Mouse (Mus musculus) thymus, adult 18-20 months (tissue): ENCODE data around the gene Nptxr.
"Not testable (repeated sequence)": the region's sequence is repeated elsewhere in the genome, so short reads cannot be mapped to it uniquely, and the experiment has no call there.

Experiments
- DNase-seq, 2 experiments: peaks; one replicate each; pipeline ENCODE4 v3.0.0; 2022; ENCODE audit warnings: mixed read lengths in 2 of 2

Gene Nptxr

DNA sequence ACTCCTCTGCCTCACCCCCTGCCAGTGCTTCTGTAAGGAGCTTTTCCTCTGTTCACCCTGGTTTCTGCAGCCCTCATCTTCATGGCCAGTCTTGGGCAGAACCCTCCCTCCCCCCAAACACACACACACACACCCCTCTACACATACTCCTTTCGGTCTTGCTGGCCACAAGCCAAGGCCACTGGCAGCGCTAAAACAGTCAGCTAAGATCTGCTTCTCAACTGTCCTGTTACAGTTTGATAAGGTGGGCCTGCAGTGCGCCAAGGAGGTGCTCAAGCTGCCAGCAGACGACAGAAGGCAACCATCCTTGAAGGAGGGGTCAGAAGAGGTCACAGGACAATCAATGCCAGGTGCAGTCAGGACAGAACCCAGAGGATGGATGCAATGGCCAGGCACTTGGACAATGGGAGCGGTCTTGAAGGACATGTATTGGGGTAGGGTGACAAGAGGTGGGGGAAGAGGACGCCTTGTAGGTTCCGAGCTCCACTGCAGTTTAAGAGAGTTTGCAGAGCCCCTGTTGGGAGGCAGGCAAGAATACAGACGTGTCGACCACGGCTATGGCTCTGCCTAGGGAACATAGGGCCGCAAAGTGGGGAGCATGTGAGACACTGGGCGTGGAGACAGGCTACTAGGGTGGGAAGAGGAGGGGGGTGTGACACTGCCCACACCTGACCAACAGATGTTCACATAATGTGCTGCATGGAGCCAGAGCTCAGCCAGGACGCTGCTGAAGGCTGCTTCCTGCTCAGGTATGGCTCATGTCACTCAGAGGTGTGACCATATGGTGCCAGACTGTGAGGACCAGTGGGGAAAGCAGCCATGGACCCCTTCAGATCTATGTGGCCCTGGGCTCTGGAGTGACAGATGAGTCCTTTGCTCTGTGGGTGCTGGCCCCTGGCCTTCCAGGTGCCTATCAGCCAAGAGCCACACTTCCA is 18.0 kb upstream of the Nptxr start:
- no peak for DNase-seq

DNA sequence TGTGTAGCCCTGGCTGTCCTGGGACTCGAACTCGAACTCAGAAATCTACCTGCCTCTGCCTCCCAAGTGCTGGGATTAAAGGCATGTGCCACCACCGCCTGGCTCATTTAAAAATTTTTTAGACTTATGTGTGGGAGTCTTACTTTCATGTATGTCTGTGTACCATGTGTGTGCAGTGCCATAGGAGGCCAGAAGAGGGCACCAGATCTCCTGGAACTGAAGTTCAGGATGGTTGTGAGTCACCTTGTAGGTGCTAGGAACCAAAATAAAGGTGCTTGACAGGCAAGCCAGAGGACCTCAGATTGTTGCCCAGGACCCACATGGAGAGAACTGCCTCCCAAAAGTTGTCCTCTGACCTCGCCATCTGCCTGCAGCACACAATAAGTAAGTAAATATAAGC is 13.8 kb upstream of the Nptxr start:
- DNase-seq = no peak

DNA sequence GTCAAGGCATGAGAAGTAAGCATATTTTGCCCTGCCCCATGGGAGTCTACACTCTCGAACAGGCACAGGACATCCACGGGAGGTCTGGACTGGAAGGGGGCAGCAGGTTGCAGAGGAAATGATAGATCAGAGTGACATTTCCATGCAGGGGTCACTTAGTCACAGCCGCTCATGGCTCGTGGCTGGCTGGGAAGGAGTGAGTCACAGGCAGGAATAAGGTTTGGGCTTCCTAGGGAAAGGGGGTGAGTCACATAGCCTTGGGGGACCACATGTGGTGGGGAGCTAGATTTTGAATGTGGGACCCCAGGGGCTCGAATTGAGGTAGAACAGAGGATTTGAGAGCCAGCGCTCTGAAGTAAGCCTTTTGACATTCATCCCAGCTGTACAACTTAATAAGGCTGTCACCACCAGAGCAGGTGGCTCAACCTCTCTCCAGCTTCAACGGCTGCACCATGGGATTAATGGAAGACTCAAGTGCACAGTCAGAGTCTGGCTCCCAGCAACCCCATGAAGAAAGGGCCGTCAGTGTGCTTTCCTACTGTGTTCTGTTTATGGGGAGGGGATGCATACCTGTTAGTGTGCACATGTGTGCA is 9.2 kb upstream of the Nptxr start:
- no peak for DNase-seq

DNA sequence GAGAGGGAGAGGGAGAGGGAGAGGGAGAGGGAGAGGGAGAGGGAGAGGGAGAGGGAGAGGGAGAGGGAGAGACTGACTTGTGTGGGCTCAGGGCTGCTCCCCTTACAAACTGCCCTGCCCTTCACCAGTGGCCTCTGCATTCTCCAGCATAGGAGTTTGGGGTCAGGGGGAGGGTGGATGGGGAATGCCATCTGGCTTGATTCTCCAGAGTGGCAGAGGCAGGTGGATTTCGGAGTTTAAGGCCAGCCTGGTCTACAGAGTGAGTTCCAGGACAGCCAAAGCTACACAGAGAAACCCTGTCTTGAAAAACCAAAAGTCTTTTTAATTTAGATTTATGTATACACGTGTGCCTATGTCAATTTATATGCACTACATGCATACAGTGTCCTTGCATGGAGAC is 8.3 kb upstream of the Nptxr start:
- not testable (repeated sequence) for DNase-seq

DNA sequence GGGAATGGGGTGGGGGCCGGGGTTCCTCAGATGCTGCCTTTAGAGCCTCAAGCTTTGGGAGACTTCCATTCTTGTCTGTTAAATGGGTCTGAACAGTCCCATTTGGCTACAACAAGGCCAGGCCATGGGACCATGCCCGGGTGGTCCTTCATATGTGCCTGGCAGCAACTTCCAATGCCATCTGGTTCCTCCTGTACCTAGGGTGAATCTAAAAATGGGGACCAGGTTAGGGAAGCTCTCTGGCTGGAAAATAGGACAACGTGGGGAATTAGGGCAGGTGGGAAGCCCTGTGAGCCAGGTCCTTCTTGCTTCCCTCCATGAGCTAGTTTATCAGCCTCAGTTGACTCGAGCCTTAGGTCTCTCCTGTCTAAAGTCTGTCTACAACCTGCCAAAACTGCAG is 6.4 kb upstream of the Nptxr start:
- no peak for DNase-seq

DNA sequence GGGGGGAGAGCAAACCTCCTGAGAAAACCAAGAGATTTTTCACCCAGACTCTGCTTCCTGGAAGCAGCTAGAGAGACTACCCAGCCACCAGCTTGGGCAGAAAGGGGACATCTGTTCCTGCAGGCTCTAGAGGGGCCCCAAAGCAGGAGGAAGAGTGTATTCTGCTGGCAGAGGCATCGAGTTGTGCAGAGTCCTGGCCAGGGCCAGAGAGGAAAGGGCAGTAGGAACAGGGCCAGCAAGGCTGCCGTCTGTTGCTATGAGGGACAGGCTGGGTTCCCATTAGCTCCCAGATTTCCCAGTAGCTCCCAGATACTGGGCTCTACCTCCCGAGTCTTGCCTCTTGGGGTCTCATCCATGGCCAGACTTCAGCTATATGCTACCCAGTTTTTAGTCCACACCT is 5.5 kb upstream of the Nptxr start:
- DNase-seq = no peak

DNA sequence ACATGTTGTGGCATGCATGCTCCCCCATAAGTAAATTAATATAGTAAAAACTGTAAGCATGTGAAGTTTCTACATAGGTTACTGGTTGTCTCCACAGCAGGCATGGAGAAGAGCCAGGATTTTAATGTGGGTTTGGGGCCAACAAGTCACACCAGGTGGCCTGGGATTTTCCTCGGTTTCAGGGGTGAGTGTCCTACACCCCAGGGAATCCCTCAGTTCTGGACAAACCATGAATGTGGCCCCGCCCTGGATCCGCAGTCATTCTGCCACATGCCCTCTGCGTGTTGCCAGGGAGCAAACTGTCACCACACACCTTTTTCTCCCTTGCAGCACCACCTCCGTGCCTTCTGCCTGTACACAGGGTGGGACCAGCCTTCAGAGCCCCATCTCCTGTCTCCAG is 4.1 kb upstream of the Nptxr start:
- DNase-seq = no peak

DNA sequence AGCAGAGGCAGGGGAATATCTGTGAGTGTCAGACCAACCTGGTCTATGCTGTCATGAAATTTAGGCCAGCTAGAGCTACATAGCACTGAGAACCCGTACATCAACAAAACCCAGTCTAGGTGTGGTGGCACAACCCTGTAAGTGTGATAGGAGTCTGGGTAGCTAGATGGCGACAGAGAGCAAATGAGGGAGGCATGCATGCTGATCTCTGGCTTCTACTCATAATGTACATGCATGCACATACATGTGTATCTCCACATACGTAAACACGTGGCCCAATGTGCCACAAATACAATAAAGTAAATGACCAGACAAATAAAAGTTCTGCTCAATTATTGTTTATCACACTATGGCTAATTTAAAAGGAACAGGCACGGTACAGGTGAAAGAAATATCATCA is 3.5 kb upstream of the Nptxr start:
- DNase-seq = no peak

DNA sequence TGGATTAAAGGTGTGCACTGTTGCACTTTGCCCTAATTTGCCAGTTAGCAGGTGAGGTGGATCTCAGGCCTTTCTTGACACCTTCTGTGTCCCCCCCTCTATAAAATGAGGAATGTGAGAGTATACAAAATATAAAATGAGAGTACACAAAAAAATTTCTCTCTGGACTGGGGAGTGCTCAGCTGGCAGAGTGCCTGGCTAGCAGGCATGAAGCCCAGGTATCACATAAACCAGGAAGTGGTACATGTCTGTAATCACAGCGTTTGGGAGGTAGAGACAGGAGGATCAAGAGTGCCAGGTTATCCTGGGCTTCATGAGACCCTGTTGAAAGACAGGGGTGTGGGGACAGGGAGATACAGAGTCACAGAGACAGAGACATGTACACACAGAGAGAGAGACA is 2.5 kb upstream of the Nptxr start:
- DNase-seq = no peak

DNA sequence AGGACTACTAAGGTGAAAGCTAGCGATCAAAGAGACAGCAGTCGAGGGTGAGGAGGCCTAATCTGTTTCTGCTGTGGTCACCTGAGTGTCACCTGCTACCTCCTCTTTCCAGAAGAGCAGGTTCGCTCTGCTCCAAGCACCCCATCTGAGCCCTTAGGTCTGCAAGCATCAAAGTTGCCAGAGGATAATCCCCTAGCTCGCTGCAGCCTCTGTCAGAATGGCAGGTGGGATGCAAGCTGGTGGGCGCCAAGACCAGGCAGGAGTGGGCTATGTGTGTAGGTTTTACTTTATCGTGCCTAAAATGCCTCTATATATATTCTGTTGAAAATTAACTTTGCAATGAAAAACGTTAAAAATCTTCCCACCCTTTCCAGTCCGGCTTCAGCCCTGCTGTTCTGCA is 680 bp upstream of the Nptxr start:
- no peak for DNase-seq

DNA sequence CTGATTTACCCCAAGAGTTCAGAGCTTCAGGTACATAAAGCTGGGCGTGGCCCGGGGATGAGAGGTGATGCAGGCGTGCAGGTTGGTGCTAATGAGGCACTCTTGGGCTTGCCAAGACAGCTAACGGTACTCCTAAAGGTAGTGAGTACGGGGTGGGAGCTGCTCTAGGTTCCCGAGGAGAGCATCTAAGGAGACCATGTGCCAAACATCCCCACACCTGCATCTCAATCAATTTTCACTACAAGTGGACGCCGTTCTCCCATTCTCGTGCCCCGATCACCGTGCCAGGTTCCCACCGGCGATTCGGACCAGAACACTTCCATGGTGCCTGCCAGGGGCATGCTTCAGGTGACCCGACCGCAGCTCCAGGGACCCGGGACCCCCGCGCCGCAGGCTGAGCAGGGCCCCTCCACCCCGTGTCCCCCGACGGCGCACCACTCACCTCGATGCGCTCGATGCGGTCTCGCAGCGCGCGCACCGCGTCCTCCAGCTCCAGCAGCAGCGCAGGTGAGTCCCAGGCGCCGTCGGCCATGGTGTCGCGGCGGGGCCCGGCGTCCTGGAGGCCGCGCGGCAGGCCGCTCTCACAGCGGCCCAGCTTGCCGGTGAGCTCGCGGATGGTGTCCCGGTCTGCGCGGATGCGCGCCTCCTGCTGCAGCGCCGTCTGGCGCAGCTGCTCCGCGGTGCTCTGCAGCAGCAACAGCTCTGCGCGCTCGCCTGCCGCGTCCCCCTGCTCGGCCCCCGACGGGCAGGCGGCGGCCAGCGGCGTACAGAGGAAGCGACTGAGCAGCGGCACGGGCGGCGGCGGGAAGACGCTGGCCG is 824 bp downstream of the Nptxr start:
- no peak for DNase-seq

DNA sequence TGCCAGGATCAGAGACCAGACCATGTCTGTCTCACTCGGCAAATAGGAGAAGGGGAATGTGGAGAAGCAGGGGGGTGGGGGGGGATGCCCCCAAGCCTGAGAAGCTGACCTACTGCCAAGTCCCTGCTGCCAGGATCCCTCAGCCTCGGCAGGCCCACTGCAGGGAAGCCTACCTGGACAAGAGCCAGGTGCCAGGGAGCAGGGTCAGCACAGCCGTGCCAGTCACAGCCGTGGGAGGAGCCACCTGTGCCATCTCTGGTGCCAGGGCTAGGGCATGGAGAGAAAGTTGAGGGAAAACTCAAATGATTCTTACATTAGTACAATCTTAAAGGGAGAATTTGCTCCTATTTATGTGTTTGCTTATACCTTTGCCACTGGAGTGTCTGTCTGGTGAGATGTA is 2.3 kb downstream of the Nptxr start:
- DNase-seq = no peak

DNA sequence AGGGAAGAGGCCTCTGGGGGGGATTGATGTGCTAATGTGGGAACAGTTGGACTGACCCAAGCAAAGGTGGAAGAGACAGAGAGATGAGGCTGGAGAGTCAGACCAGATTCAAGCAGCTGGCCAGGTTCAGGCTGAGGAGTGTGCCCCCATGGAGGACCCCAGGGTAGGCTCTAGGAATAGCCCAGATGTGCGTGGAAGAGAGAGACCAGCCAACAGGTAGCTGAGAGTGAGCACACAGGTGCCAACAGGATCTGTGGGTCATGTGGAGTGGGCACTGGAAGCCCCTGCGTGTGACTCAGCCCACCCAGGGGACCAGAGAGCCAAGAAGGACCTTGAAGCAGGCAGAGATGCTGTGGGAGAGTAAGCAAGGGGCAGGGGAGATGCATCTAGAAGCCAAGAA is 2.9 kb downstream of the Nptxr start:
- no peak for DNase-seq

DNA sequence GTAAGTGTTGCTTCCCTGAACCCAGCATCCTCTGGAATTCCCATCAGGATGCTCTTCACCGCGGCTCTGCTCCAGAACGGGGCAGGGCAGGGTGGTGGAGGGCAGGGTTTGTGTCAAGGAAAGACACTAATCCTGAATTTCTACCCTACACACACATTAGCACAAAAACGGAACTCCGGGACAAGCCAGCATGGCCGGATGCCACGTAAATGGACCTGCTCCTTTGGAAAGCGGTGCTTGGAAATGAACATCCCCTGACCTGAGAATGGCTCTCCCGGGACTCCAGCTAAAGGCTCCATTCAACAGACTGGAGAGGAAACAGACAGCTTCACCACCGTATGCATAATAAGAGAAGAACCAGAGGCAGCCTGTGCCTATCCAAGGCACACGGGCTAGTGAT is 3.9 kb downstream of the Nptxr start:
- DNase-seq = no peak

DNA sequence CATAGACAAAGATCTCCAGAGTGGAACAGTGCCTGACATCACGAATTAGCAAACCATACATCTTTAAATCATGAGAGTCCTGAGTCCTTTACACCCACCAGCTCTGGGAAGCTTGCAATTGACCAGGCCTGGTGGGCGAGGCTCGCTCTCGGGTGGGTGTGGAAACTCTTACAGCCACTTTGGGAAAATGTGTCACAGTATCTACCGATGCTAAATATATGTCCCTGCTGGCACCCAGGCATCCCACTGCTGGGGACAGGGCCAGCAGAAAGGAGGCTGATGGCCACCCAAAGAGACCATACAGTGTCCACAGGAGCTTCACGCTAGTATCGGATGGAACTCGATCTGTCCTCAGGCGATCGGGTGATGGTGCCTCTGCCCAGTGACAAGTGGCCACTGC is 6.0 kb downstream of the Nptxr start:
- no peak for DNase-seq

DNA sequence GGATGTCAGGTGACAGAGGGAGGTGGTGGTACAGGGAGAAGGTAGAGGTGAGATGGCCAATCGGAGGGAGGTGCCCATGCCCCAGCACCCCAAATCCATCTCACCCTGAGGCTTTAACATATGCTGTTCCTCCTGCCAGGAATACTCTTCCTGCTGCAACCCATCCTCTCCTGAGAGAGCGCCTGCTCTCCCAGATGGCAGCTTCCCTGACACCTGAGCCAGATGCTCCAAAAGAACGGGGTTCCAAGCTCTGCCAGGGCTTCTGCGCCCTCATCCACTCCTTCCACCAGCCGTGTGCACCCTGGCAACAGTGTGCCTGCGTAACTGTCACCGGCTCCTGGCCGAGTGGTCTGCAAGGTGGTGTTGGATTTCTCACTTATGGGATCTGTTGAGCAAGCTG is 6.9 kb downstream of the Nptxr start:
- DNase-seq = no peak

DNA sequence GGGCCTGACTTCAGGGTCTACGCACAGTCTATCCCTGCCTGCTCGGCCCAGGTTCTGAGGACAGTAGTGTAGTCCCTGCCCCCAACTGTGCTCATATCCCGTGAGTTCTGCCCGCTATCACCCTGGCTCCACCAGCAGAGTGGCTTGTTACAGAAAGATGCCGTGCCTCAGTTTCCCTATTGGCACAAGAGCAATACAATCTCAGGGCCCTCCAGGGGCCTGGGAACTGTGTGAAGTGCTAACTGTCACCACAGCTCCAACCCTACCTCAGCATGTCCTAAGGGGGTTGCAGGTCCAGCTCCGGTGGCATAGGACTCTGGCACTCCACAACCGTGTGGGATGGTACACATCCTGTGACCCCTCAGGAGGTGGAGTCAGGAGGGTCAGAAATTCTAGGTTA is 7.5 kb downstream of the Nptxr start:
- DNase-seq = no peak

DNA sequence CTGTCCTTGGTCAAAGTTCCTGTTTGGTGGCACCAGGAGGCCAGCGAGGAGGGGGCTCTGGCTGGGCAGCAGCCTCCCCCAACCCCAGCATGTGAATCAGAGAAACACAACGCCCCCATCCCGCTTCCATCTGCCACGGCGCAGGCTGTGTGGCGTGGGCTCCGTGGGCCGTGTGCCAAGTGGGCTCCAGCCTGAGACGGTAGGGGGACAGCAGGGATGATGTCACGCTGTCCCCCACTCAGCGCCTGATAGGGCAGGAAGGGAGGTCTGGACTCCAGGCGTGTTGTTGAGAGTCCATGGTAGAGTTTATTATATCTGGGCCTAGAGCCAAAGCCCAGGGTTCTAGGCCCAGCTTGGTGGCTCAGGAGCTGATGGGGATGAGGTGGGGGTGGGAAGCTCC is 8.3 kb downstream of the Nptxr start:
- no peak for DNase-seq

DNA sequence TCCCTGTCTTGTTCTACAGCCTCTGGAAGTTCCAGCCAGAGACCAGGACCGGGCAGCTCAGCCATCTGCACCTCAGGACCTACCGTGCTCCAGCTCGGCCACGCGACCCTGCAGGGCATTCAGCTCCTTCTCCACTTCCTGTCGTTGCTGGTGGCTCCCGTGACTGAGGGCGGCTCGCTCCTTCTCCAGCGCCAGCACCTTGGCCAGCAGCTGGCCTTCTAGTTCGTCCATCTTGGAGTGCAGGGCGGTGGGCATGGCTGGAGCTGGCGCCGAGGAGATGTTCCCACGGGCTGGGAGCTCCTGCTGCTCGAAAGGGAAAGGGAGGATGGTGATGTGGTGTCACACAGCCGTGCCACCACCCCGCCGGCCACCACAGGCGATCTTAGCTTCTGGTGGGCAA is 10.4 kb downstream of the Nptxr start:
- no peak for DNase-seq

DNA sequence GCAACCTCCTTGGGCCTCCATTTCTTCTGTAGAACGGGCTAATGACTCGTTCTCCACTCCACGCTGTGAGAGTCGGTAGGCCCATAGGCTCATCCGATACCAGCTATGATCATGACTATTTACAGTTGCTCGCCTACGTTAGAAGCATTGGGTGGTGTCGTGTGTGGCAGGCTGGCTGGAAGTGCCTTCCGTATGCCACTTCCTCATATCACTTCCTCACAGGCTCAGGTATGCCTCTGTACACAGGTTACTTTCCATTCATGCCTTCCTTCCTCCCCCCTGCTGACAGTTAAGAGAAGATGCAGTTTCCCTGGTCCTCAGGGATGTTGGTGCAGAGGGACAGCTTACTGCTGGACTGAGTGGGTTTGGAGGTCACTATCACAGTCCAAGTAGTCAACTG is 11.5 kb downstream of the Nptxr start:
- no peak for DNase-seq

DNA sequence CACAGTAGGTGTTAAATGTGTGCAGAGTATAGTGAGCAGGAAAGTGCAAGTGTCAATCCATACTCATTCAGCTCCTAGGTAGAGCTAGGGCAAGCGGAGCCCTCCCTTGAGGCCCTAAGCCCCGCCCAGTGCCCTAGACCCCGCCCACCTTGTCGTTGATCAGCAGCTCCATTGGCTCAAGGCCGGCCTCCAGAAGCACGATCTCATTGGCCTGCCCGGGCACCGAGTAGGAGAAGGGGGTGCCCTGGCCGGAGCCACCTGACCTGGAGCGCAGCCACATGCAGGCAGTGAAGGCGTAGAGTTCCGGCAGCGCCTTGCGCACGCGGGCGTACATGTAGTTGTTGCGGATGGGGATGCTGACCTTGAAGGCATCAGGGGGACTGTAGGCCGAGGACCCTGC is 12.1 kb downstream of the Nptxr start:
- DNase-seq = no peak

DNA sequence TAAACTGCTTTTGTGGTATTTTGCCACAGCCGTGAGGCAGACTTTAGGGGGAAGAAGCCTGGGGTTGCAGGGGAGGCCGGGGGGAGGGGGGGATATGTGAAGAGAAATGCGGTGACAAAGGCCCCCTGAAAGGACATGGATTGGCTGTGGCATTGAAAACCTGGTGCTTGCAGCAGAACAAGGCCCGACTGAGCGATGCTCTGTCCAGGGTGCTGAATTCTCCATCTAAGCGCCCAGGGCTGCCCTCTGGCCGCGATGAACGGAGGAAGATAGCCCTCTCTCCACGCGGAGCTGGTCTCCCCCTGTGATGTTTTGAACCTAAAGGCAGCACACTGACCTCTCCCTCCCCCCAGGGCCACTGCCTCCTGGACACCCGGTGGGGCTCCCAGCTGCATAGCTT is 13.1 kb downstream of the Nptxr start:
- DNase-seq = no peak

DNA sequence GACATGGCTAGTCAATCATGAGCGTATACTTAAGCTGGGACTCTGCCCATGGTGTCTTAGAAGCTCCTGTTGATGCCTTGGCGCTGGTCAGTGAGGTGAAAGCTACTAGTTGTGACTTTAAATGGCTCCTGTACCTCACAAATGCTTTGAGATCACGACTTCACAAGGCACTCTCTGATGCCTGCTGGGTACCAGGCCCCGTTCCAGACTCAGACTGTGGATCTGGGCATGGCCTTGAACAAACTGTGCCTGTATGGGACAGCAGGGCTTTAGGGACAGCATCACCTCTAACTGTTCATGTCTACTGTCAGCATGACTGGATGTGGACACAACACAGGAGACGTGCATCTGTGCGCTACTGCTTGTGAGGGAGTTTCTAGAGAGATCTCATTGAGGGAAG is 13.7 kb downstream of the Nptxr start:
- no peak for DNase-seq

DNA sequence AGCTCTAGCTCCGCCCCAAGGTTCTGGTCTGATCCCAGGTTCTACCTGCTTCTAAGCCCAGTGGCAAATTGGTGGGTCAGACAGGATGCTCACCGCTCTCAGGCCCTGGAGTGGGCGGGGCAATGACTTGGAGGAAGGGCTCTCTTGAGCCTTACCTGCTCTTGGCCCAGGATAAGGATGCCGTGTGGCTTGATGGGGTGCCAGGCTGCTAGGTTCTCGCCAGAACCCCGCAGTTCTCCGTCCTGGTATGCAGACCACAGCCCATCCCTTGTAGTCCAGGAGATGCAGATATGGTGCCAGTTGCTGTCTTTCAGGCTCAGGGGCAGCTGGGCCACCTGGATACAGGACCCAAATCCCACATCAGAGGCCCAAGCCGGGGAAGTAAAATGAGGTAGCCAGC is 14.5 kb downstream of the Nptxr start:
- DNase-seq = no peak
